Mouse (Mus musculus): ENCODE data around the gene Prdx3.
"Not testable (repeated sequence)": the region's sequence is repeated elsewhere in the genome, so short reads cannot be mapped to it uniquely, and the experiment has no call there.

Gene Prdx3

DNA sequence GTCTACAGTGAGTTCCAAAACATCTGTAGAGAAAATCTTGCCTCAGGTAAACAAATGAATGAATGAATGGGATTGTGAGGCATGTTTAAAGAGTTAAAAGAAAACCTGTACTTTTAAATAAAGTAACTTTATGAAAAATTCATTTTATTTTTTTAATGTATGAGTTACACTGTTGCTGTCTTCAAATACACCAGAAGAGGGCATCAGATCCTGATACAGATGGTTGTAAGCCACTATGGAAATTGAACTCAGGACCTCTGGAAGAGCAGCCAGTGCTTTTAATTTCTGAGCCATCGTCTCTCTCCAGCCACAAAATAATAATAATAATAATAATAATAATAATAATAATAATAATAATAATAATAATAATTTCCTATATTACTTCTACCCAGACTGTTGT is 3.9 kb downstream of the Prdx3 start:
- no peak for DNase-seq (ENCODE audit: low read depth in 2 of 2, low spot score in 2 of 2)

- not testable (repeated sequence) for DNase-seq (ENCODE audit: low read depth in 2 of 2, low spot score in 2 of 2)
Measured at GRCm38 (mm10) chr19:60866169-60866568, 8.2 kb downstream of the Prdx3 start.

DNA sequence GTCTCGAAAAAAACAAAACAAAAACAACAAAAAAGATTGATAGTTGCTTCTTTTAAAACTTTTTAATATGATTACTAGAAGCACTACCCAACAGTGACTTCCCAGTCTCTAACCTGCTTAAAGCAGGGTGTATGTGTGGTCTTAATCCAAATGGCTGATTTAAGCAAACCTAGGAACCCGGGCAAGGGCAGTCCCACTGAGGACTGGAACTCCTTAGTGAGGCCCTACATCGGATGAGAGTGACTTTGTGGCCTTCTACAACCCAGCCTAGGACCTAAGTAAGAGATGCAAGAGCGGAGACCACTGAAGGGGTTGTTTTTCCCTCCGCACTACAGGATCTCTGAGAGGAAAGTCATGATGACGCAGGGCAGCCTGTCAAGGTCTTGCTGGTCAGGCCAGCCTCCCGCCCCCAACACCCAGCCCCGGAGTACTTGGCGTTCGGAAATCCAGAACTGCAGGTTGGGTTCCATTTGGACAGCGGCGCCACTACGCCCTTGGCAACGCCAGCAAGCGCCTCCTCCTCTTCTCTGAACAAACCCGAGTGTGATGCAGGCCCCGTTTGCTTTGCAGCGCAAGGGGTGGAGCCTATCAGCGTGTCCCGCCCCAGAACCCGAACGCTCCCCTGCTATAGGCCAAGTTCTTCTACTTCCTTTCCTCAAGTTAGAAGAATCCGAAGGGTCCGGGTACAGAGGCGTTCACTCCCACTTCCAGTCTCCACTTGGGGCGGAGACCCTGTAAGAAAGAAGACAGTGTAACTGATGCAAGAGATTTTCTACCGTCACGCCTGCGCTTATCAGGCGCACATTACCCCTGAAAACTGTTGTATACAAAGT is 13.3 kb downstream of the Prdx3 start, which contains the start of gene Sfxn4:
Gene Sfxn4, minus strand, starts transcription at position 612 of the 833 bp plus-strand sequence.
- peak; percentile 84 to 88 for DNase-seq (ENCODE audit: low read depth in 2 of 2, low spot score in 2 of 2)

GRCm38 (mm10) chr19:60845731-60846130 is 28.6 kb downstream of the Prdx3 start:
- no peak for DNase-seq (ENCODE audit: low read depth in 2 of 2, low spot score in 2 of 2)

- no peak for DNase-seq (ENCODE audit: low read depth in 2 of 2, low spot score in 2 of 2)
Measured at GRCm38 (mm10) chr19:60843324-60843723, 31.0 kb downstream of the Prdx3 start.

DNA sequence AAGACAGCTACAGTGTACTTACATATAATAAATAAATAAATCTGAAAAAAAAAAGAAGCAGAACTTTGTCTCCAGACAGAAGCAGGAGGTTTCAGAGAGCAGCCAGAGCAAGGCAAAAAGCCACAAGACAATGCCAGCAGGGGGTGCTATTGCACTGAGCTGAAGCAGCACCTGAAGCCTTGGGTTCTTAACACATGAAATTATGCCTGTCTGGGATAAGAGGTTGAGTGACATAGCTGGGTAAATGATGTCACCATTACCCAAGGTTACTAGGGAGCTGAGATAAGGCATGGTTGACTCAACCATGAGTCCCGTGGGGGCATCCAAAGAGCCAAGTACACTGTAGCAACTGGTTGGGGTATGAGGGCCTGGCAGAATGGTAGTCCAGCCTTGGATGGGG is 36.6 kb downstream of the Prdx3 start:
- DNase-seq (ENCODE audit: low read depth in 2 of 2, low spot score in 2 of 2): peak; percentile 67 to 77

GRCm38 (mm10) chr19:60818677-60819076 is 55.7 kb downstream of the Prdx3 start:
- no peak for DNase-seq (ENCODE audit: low read depth in 2 of 2, low spot score in 2 of 2)
